Mouse (Mus musculus) frontal cortex, postnatal 14 days (tissue): ENCODE data around the gene BC030499.

ENCODE experiments used
- DNase-seq, 2 experiments: peaks; one replicate each; pipeline ENCODE4 v3.0.0; 2022; ENCODE audit warnings: low spot score in 2 of 2

The BC030499 gene

GRCm38 (mm10) chr11:78305272-78305671, 14.6 kb downstream of the BC030499 start:
- no peak for DNase-seq

DNA sequence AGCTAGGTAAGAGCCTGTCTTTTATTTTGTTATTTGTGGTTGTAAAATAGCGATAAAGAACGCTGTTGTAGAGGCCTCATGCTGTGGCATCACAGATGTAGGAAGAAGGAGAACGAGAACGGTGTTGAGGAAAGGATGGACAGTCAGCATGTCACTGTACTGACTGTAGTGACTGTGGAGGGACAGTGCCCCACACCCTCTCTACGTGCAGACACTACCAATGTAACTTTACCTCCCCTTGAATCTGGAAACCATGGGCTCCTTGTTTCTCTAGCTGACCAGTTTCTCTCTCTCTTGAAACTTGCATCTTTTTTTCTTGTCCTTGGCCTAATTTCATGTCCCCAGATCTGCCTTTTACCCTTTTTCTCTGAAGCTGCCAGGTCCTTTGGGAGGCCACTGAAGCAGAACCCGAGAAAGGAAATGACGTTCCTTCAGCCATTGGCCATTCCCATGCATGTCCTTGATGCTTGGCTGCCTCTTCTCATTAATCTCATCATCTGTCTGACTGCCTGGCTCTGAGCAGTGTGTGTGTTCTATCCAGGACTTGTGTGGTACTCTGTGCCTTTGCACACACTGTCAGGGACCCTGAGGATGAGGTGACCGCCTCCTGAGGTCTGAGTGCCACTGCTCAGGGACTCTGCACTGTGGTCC, 20.3 kb downstream of the BC030499 start:
- DNase-seq, result no peak

- DNase-seq, result no peak
Observed at GRCm38 (mm10) chr11:78313662-78314061, 23.0 kb downstream of the BC030499 start.

DNA sequence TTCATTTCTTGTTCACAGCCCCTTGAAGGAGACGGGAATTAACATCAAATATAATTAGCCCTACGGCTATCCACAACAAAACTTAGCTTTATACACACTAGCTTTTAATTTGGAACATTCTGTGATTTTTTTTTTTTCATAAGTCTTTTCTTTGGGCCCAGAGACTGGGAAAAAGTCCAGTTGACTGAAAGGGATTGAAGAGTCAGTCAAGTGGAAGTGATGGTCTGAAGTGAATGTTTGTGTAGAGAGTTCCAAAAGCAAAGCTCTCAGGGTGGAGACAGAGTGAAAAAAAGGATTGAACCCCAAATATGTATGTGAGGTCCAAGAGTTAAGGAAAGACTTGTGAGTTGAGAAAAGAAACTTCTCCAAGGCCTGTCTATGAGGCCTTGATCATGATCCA, 27.8 kb downstream of the BC030499 start:
- no peak for DNase-seq

DNA sequence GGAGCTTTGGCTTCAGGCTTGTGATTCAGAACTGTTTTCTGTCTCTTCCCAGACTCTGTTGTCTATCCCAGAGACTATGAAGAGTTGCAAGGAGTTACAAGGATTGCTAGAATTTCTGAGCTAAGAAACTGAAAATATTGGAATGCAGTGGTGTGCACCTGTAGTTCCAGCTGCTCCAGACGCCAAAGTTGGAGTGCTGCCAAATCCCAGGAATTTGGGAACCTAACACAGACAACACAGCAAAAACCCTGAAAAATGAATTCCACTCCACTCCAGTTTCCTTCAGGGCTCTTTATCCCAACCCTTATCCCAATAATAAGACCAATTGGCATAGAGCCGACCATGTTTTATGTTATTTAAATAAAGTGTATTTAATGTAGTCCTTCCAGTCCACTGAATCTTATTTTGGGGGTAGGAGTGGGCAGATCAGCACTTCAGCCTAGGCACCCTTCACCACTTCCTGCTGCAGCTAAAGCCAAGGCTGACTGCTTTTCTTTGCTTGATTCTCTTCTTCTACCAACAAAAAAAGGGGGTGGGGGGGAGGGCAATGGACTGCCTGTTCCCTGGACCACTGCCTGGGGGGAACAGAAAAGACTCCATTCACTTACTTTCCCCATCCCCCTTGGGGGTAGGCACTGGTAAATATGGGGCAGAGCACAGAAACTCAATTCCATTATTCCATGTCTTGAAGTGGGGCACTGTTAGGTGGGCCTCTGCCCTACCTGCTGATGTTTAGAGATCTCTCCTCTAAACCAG, 31.6 kb downstream of the BC030499 start:
- no peak for DNase-seq

DNA sequence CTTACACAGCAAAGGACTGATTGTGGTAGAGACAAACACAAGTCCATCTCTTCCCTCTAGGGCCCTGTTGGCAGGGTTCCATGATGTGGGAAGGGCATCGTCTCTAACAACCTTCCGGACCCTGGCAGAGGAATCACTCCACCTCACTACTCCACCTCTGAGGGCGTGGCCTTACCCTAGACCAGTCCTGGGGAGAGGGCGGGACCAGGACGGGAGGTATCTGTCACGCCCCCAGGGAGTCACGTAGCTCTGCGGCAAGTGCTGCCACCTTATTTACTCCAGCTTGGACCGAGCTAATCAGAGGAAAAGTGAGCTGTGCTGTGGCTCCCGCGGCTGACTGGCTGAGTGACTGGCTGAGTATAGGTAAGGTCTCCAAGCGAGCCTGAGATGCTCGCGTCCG, 32.2 kb downstream of the BC030499 start, which contains the start of gene Aldoc:
TSS of gene Aldoc (plus strand) at position 109 of the 400 bp plus-strand sequence.
- DNase-seq, result peak; percentile 55 to 72

DNA sequence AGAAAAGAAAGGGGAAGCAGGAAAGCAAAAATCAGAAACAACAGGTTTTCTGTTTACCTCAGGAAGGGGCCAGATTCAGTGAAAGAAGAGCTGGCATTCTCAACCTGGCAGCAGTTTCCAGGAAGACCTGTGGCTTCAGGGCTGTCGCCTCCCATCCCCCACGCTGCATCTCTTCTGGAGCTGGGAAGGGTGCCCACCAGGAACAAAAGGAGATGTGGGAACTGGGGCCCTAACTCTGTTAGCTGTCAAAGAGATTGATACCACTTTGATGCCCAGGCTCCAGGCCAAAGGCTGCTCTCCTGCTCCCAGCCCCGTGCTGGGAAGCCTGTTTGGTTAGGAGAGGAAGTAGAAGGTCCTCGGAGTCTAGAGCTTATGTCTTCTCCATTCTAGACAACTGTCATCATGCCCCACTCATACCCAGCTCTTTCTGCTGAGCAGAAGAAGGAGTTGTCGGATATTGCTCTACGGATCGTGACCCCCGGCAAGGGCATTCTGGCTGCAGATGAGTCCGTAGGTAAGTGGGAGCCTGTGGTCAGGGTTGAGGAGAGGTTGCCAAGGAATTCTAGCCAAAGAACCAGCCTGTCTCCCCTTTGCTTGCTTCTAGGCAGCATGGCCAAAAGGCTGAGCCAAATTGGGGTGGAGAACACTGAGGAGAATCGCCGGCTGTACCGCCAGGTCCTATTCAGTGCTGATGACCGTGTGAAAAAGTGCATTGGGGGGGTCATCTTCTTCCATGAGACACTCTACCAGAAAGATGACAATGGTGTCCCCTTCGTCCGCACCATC, 33.6 kb downstream of the BC030499 start:
- no peak for DNase-seq

- DNase-seq, result no peak
Observed at GRCm38 (mm10) chr11:78324965-78325364, 34.3 kb downstream of the BC030499 start.

GRCm38 (mm10) chr11:78327215-78327614, 36.6 kb downstream of the BC030499 start:
- DNase-seq, result no peak

GRCm38 (mm10) chr11:78327634-78328511, 37.2 kb downstream of the BC030499 start, which contains the start of gene Pigs:
Pigs (plus strand) TSS chr11:78328415.
- DNase-seq, result peak; percentile 87 to 95

DNA sequence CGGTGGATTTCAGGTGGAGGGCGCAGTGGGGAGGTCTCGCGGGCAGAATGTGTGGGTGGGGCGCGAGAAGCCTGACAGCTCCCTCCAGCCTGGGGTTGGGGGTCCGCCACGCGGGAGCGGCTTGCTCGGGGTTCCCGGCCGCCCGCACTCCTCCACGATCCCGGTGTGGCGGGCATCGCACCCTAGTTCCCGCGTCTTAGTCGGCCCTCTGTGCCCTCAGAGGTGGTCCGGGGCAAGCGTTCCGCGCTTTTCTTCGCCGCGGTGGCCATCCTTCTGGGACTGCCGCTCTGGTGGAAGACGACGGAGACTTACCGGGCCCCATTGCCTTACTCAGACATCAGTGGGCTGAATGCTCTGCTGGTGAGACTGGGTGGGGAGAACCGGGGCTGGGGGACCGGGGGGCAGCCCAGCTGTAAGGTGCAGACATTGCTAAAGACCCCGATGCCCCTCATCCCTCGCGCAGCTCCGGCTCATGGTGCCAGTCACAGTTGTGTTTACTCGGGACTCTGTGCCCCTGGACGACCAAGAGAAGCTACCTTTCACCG, 37.9 kb downstream of the BC030499 start:
- no peak for DNase-seq

DNA sequence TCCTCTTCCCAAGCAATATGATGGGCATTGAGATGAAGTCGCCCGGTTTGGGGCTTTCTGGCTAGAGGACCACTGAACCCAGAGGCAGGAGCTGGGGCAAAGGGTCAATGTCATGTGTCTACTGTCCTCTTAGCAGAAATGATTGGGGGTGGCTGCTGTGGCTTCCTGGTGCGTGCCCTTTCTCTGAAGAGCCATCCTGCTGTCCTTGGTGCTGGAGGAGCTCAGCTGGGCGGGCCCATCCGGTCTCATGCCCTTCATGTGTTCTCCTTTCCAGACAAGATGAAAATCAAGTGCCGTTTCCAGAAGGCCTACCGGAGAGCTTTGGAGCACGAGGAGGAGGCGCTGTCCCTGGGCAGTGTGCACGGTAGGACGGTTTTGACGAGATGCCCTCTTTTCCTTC, 42.0 kb downstream of the BC030499 start:
- no peak for DNase-seq

GRCm38 (mm10) chr11:78333992-78334391, 43.4 kb downstream of the BC030499 start:
- no peak for DNase-seq

GRCm38 (mm10) chr11:78337040-78337439, 46.4 kb downstream of the BC030499 start:
- DNase-seq, result no peak

GRCm38 (mm10) chr11:78341702-78342101, 51.1 kb downstream of the BC030499 start:
- no peak for DNase-seq

DNA sequence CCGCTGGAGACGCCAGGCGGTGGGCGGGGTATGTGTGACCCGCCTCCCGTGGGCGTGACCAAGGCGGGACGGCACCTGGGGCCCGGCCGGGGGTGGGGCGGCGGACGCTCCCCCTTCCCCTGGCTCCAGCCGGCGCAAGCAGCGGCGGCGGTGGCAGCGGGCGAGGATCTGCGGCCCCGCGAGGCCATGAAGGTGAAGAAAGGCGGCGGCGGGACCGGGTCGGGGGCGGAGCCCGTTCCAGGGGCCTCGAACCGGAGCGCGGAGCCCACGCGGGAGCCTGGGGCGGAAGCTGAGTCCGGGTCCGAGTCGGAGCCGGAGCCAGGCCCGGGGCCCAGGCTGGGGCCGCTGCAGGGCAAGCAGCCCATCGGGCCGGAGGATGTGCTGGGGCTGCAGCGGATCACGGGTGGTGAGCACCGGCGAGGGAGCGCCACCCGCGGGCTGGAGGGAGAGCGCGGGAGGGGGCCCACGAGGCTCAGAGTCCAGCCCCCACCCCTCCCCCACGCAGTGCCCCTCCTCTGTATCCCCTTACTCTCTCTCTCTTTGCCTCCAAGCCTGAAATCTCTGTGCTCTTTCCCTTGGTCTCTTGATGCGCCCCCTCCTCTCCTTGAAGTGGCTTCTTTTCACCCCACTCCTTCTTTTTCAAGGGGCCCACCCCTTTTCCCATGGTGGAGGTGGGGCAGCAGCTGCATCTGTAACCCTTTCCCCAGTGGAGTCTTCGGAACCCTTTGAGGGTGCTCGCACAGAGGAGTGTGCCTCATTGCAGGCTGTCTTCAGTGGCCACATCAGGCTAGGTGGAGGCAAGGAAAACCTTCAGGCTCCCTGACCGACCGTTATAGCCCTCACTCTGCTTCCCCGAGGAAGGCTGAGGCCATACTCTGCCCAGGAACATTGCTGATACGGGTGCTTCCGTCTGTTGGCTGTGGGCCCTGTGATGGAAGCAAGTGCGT, 53.0 kb downstream of the BC030499 start, which contains the start of gene Unc119:
TSS of gene Unc119 (plus strand) at position 102 of the 947 bp plus-strand sequence.
- DNase-seq, result peak in 1 of 2 experiments; percentile 51

- DNase-seq, result no peak
Observed at GRCm38 (mm10) chr11:78344328-78344889, 53.8 kb downstream of the BC030499 start.

DNA sequence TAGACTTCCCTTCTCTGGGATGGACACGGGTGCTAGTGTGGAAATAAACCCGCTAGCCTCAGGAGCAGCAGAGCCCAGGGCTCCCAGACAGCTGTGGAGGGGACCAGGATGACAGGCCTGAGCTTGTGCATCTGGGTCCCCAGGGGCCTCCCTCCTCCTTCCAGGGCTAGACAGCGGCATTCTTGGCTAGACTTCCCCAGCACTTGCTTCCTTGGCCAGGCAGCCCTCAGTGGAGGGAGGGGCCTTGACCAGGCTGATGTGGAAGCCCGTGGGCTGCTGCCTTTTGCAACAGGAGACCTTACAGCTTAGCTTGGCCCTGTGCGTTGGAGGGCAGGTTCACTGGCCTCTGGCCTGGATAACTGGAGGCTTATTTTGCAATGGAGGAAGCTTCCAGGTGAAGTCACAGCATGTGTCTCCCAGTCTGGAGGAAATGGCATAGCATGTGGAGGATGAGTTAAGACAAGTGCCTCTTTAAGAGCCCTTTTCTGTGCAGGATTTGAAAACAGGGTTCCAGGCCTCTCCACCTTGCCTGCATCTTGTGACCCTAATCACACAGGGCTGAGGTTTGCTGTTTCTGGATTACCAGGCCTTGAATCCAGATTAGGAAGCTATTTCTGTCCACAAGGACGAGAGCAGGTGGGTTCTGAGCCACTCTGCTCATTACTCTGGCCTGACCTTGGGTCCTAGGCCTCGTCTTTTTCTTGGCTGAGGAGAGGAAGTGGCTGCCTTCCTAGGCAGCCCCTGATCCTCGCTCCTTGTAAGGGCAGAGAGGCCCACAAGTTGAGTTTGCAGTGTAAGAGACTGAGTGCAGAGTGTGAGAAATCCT, 54.5 kb downstream of the BC030499 start:
- DNase-seq, result no peak

DNA sequence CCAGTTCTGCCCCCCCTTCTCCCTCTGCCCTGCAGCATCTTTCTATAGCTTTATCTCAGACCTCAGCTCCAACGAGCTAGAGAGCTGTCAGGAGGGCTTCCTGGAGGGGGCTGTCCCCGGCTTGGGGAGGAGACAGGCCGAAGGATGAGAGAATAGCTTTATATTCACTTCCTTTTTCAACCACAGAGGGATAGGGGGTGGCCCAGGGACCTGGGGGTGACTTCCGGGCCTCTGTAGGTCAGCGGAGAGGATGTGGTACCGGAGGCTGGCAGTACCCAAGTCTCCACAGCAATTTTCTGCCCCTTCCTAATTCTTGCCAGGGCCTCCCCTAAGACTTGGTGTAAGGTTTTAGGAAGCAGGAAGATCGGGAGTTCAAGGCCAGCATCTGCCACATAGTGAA, 55.2 kb downstream of the BC030499 start:
- no peak for DNase-seq
